Comparison of ENCODE assay signal across 13 mouse cellular contexts in the genomic region with DNA sequence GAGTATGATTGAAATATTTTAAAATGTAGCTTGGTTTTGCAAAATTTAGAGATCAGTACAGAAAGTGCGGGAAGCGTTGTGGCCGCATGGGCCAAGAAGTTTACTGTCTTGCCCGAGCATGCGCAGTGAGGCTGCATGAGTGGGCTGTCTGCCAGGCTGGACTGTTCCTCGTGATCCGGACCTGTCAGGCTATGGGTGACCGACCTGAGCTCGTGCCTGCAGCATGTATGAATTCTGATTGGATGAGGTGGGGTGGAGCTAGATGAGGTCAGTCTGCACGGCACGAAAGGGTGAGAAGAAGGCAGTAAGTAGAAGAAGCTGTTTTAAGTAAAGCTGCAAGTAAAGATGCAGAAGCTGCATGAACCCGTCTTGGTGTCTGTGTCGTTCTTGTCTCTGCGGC. TPM values are rescaled to one million over a fixed set of nuclear protein-coding genes. Genes with fewer than 3 reads are reported as not detected.
DNase-seq lines count a peak whose midpoint lies in the region; ATAC-seq and TF ChIP-seq lines count a peak whose summit lies in the region.
"Had no signal": no experiment of that assay in that cellular context is flagged by ENCODE, and none has a peak within 500 bp of the region (broad histone marks: within the 10 kb centered on the region; RNA-seq: fewer than 3 reads in every experiment).

No protein-coding gene starts in this region.

- no peak overlapping the region for H3K9ac ChIP-seq in kidney, embryonic 16.5 days (replicated peaks; ENCODE audit: low read length)
- H3K9ac ChIP-seq in heart, postnatal 0 days (replicated peaks; ENCODE audit: low read depth, low read length): no peak overlapping the region
- H3K9ac ChIP-seq: lung, embryonic 15.5 days had no signal

- H3K4me2 ChIP-seq in kidney, embryonic 16.5 days (replicated peaks; ENCODE audit: low read depth, low read length): no peak overlapping the region
- no peak overlapping the region for H3K4me2 ChIP-seq in heart, postnatal 0 days (ENCODE audit: low read depth, low read length)
- H3K4me2 ChIP-seq: liver, embryonic 11.5 days; lung, embryonic 15.5 days had no signal

- no peaks in the 10 kb centered on the region for H3K27me3 ChIP-seq in kidney, embryonic 16.5 days (ENCODE audit: insufficient read depth, low read length)
- no peaks in the 10 kb centered on the region for H3K27me3 ChIP-seq in heart, postnatal 0 days (ENCODE audit: control insufficient read depth, insufficient read depth, low read length)
- H3K27me3 ChIP-seq: lung, embryonic 15.5 days; megakaryocyte, embryonic 14.5 days had no signal

- no peaks in the 10 kb centered on the region for H3K4me1 ChIP-seq in kidney, embryonic 16.5 days (ENCODE audit: insufficient read depth, low read length)
- H3K4me1 ChIP-seq in heart, postnatal 0 days (ENCODE audit: control insufficient read depth, insufficient read depth): no peaks in the 10 kb centered on the region
- H3K4me1 ChIP-seq: hindbrain, embryonic 10.5 days; lung, embryonic 15.5 days had no signal

- H3K36me3 ChIP-seq in kidney, embryonic 16.5 days (ENCODE audit: insufficient read depth, low read length): no peaks in the 10 kb centered on the region
- no peaks in the 10 kb centered on the region for H3K36me3 ChIP-seq in heart, postnatal 0 days (replicated peaks; ENCODE audit: control insufficient read depth, insufficient read depth, low read length)
- H3K36me3 ChIP-seq: hindbrain, embryonic 10.5 days; lung, embryonic 15.5 days had no signal

- WGBS in kidney, embryonic 16.5 days: 78% methylated on average over 14 of the region's 14 CpGs
- WGBS in heart, postnatal 0 days: 40% methylated on average over 14 of the region's 14 CpGs

- no peaks in the 10 kb centered on the region; the same call in 1 of the 2 replicates for H3K9me3 ChIP-seq in kidney, embryonic 16.5 days (ENCODE audit: low read length)
- H3K9me3 ChIP-seq in heart, postnatal 0 days (replicated peaks; ENCODE audit: control insufficient read depth, low read length): peaks cover 9% of the 10 kb centered on the region; the same call in 1 of the 2 replicates
- H3K9me3 ChIP-seq: lung, embryonic 15.5 days had no signal

- peak; percentile 74 for DNase-seq in kidney, adult 11 months
- DNase-seq in gastrocnemius, postnatal 14 days: peak; percentile 9
- peak; percentile 38 for DNase-seq in heart, postnatal 0 days (ENCODE audit: low spot score)
- DNase-seq in testis, postnatal 10 days (ENCODE audit: low spot score): peak; percentile 64
- DNase-seq in urinary bladder, postnatal 10 days (ENCODE audit: low spot score): no peak
- DNase-seq in adrenal gland, adult (ENCODE audit: inconsistent age in 2 of 2, low spot score in 1 of 2): no peak
- DNase-seq: cerebellum, adult 9-10 months had no signal

- no peak overlapping the region for H3K4me3 ChIP-seq in kidney, embryonic 16.5 days (ENCODE audit: low read length)
- H3K4me3 ChIP-seq in heart, postnatal 0 days (ENCODE audit: low read depth, low read length): no peak overlapping the region
- H3K4me3 ChIP-seq: erythroblast, embryonic 14.5 days; hindbrain, embryonic 10.5 days; lung, embryonic 15.5 days; megakaryocyte, embryonic 14.5 days had no signal

- H3K27ac ChIP-seq in kidney, embryonic 16.5 days (ENCODE audit: low read length): no peak overlapping the region
- no peak overlapping the region for H3K27ac ChIP-seq in heart, postnatal 0 days (ENCODE audit: low read depth)
- H3K27ac ChIP-seq: hindbrain, embryonic 10.5 days; lung, embryonic 15.5 days had no signal

- TF ChIP-seq EP300 in heart, postnatal 0 days (IDR thresholded peaks at IDR 0.05; ENCODE audit: low read depth): no peak

- no peak for ATAC-seq in kidney, embryonic 16.5 days (ENCODE audit: low FRiP score, low TSS enrichment)
- peak; percentile 81 for ATAC-seq in heart, postnatal 0 days (ENCODE audit: insufficient read depth, low read depth)

- intact Hi-C loops in gastrocnemius, postnatal 14 days (cut with DNase I; ENCODE audit: low total_unique reads): no loop called here

- no peak for TF ChIP-seq CTCF in heart, postnatal 0 days (IDR thresholded peaks at IDR 0.05; ENCODE audit: low read depth)

RNA-seq across cellular contexts. Expression of gene Tbl1xr1, which starts 29.2 kb away (rescaled TPM):
- 19.2 and 23.2 TPM in 2 replicates for polyA plus RNA-seq in kidney, embryonic 16.5 days (2015; fragmentation: Nextera tagmentation; extraction: Ambion mirVana)
- 10 to 100 TPM; 49.8 to 65.4 TPM for total RNA-seq in gastrocnemius, postnatal 14 days (2021)
- total RNA-seq in heart, postnatal 0 days (2014; rRNA removed; ENCODE audit: low replicate concordance): 17.2 and 17.9 TPM in 2 replicates
- polyA plus RNA-seq in heart, postnatal 0 days (2015; fragmentation: Nextera tagmentation; extraction: Ambion mirVana): 6.1 and 7.7 TPM in 2 replicates

Comparison
In these comparisons a context has a peak if more than half of its experiments do, and no peak if none do; other contexts are left out.
1. DNase-seq: peak in kidney, adult 11 months (single experiment), gastrocnemius, postnatal 14 days (single experiment), heart, postnatal 0 days (single experiment) and testis, postnatal 10 days (single experiment); none in urinary bladder, postnatal 10 days (single experiment) and adrenal gland, adult (0 of 2).